Comparison of ENCODE assay signal across 8 mouse cellular contexts in genomic region chr17:28697290-28698195, GRCm38 (mm10). TPM values are rescaled to one million over a fixed set of nuclear protein-coding genes. Genes with fewer than 3 reads are reported as not detected.
DNase-seq lines count a peak whose midpoint lies in the region; ATAC-seq and TF ChIP-seq lines count a peak whose summit lies in the region.

No protein-coding gene starts in this region.

- H3K4me1 ChIP-seq in forebrain, embryonic 10.5 days, result peaks cover 53% of the 10 kb centered on the region
- peaks cover 11% of the 10 kb centered on the region for H3K4me1 ChIP-seq in forebrain, embryonic 11.5 days (replicated peaks; ENCODE audit: control insufficient read depth, insufficient read depth, low read length)
- peaks cover 7% of the 10 kb centered on the region for H3K4me1 ChIP-seq in bone marrow, adult 2 months (ENCODE audit: control insufficient read depth, insufficient read depth, low read length)
- peaks cover 54% of the 10 kb centered on the region for H3K4me1 ChIP-seq in heart, embryonic 16.5 days (ENCODE audit: control insufficient read depth, insufficient read depth, low read length)
- H3K4me1 ChIP-seq in midbrain, postnatal 0 days (ENCODE audit: insufficient read depth, low read length), result peaks cover 12% of the 10 kb centered on the region; the same call in 1 of the 2 replicates

- DNase-seq in forebrain, embryonic 10.5 days (ENCODE audit: extremely low spot score, low spot score), result no peak
- no peak for DNase-seq in forebrain, embryonic 11.5 days (ENCODE audit: low spot score)
- peak; percentile 42 to 64 for DNase-seq in left cerebral cortex, adult 9 months (ENCODE audit: low spot score in 2 of 2)
- no peak for DNase-seq in left cerebral cortex, postnatal 36 days (ENCODE audit: low spot score in 2 of 2)
- peak; percentile 21 for DNase-seq in midbrain, postnatal 0 days (ENCODE audit: low spot score)
- DNase-seq in ovary, postnatal 36 days (ENCODE audit: low spot score), result no peak

- no peak overlapping the region for H3K9ac ChIP-seq in forebrain, embryonic 11.5 days (ENCODE audit: low read length)
- H3K9ac ChIP-seq in heart, embryonic 16.5 days (ENCODE audit: low read length), result no peak overlapping the region
- H3K9ac ChIP-seq in midbrain, postnatal 0 days (replicated peaks; ENCODE audit: low read length, poor library complexity, severe bottlenecking), result no peak overlapping the region; the same call in 1 of the 2 replicates

- WGBS in forebrain, embryonic 10.5 days, result 89% methylated on average over 13 of the region's 13 CpGs
- 85% methylated on average over 13 of the region's 13 CpGs for WGBS in forebrain, embryonic 11.5 days
- 31% methylated on average over 13 of the region's 13 CpGs for WGBS in bone marrow, adult 2 months
- WGBS in heart, embryonic 16.5 days, result 54% methylated on average over 13 of the region's 13 CpGs
- 68% methylated on average over 13 of the region's 13 CpGs for WGBS in midbrain, postnatal 0 days

- peak overlapping the region; percentile 17; the same call in 1 of the 2 replicates for H3K27ac ChIP-seq in forebrain, embryonic 10.5 days
- H3K27ac ChIP-seq in forebrain, embryonic 11.5 days (ENCODE audit: low read depth, low read length), result no peak overlapping the region
- peak overlapping the region; percentile 57 for H3K27ac ChIP-seq in bone marrow, adult 2 months (ENCODE audit: control insufficient read depth, insufficient read depth, low read depth, low read length, poor library complexity)
- H3K27ac ChIP-seq in heart, embryonic 16.5 days (ENCODE audit: low read length), result peak overlapping the region; percentile 37; the same call in 1 of the 2 replicates
- no peak overlapping the region; the same call in 1 of the 2 replicates for H3K27ac ChIP-seq in midbrain, postnatal 0 days (ENCODE audit: low read depth, low read length)

- H3K4me2 ChIP-seq in forebrain, embryonic 11.5 days (ENCODE audit: low read depth, low read length, severe bottlenecking), result no peak overlapping the region
- H3K4me2 ChIP-seq in heart, embryonic 16.5 days (ENCODE audit: low read depth, low read length), result no peak overlapping the region
- no peak overlapping the region for H3K4me2 ChIP-seq in midbrain, postnatal 0 days (ENCODE audit: low read depth, low read length, poor library complexity, severe bottlenecking)

- no peak for TF ChIP-seq CTCF in bone marrow, adult 2 months (IDR thresholded peaks at IDR 0.05; ENCODE audit: control insufficient read depth, insufficient read depth, low read length)
- no peak for TF ChIP-seq CTCF in midbrain, postnatal 0 days (IDR thresholded peaks at IDR 0.05)

- no peak for ATAC-seq in forebrain, embryonic 11.5 days (replicated peaks; ENCODE audit: low FRiP score)
- ATAC-seq in heart, embryonic 16.5 days (replicated peaks; ENCODE audit: extremely low read depth, insufficient read depth, low FRiP score), result no peak; the same call in 1 of the 2 replicates
- ATAC-seq in midbrain, postnatal 0 days (ENCODE audit: low FRiP score), result no peak

- peaks cover 15% of the 10 kb centered on the region for H3K36me3 ChIP-seq in forebrain, embryonic 10.5 days (replicated peaks)
- H3K36me3 ChIP-seq in forebrain, embryonic 11.5 days (ENCODE audit: control insufficient read depth, insufficient read depth, low read length), result no peaks in the 10 kb centered on the region
- no peaks in the 10 kb centered on the region for H3K36me3 ChIP-seq in heart, embryonic 16.5 days (ENCODE audit: control insufficient read depth, insufficient read depth)
- no peaks in the 10 kb centered on the region for H3K36me3 ChIP-seq in midbrain, postnatal 0 days (ENCODE audit: insufficient read depth, low read length)

- no peaks in the 10 kb centered on the region for H3K27me3 ChIP-seq in forebrain, embryonic 10.5 days (ENCODE audit: poor library complexity, severe bottlenecking)
- H3K27me3 ChIP-seq in forebrain, embryonic 11.5 days (ENCODE audit: control insufficient read depth, insufficient read depth, low read length), result no peaks in the 10 kb centered on the region
- no peaks in the 10 kb centered on the region for H3K27me3 ChIP-seq in heart, embryonic 16.5 days (ENCODE audit: control insufficient read depth, insufficient read depth, low read length)
- no peaks in the 10 kb centered on the region for H3K27me3 ChIP-seq in midbrain, postnatal 0 days (ENCODE audit: insufficient read depth, low read length)

- TF ChIP-seq POLR2A in bone marrow, adult 2 months (IDR thresholded peaks at IDR 0.05; ENCODE audit: borderline replicate concordance, control insufficient read depth, low read depth, low read length), result no peak

- intact Hi-C loops in left cerebral cortex, postnatal 36 days (cut with DNase I), result no loop called here

- no peak overlapping the region for H3K4me3 ChIP-seq in forebrain, embryonic 10.5 days
- no peak overlapping the region for H3K4me3 ChIP-seq in forebrain, embryonic 11.5 days (ENCODE audit: low read depth, low read length)
- H3K4me3 ChIP-seq in bone marrow, adult 2 months (replicated peaks; ENCODE audit: control insufficient read depth, low read depth, low read length), result no peak overlapping the region
- H3K4me3 ChIP-seq in heart, embryonic 16.5 days (ENCODE audit: low read length), result no peak overlapping the region
- no peak overlapping the region for H3K4me3 ChIP-seq in midbrain, postnatal 0 days (ENCODE audit: low read depth, low read length)

- no peaks in the 10 kb centered on the region for H3K9me3 ChIP-seq in forebrain, embryonic 10.5 days
- no peaks in the 10 kb centered on the region for H3K9me3 ChIP-seq in forebrain, embryonic 11.5 days (ENCODE audit: control insufficient read depth, low read length)
- no peaks in the 10 kb centered on the region for H3K9me3 ChIP-seq in heart, embryonic 16.5 days (replicated peaks; ENCODE audit: control insufficient read depth, low read length)
- H3K9me3 ChIP-seq in midbrain, postnatal 0 days (ENCODE audit: low read length), result no peaks in the 10 kb centered on the region

RNA-seq across cellular contexts. Expression of gene Mapk14, which starts 6.4 kb away (rescaled TPM):
- polyA plus RNA-seq in forebrain, embryonic 10.5 days (2016; fragmentation: Nextera tagmentation; extraction: Ambion mirVana), result 41.2 and 42.2 TPM in 2 replicates
- 51.7 and 52.3 TPM in 2 replicates for polyA plus RNA-seq in forebrain, embryonic 11.5 days (2014; fragmentation: Nextera tagmentation; extraction: Ambion mirVana)
- 10 to 100 TPM; 86.6 to 86.8 TPM for total RNA-seq in left cerebral cortex, postnatal 36 days (2021)
- 35.7 and 100 TPM in 2 replicates for polyA plus RNA-seq in bone marrow, adult 2 months (2011; ENCODE audit: insufficient read depth, insufficient read length, low replicate concordance, missing spikeins)
- polyA plus RNA-seq in heart, embryonic 16.5 days (2015; fragmentation: Nextera tagmentation; extraction: Ambion mirVana), result 29.3 and 31.2 TPM in 2 replicates
- total RNA-seq in midbrain, postnatal 0 days (2014; rRNA removed), result 40.5 and 43.4 TPM in 2 replicates
- polyA plus RNA-seq in midbrain, postnatal 0 days (2015; fragmentation: Nextera tagmentation; extraction: Ambion mirVana), result 16.3 and 19.0 TPM in 2 replicates

RNA-seq across cellular contexts. Expression of gene Slc26a8, which starts 7.5 kb away (rescaled TPM):
- polyA plus RNA-seq in forebrain, embryonic 10.5 days (2016; fragmentation: Nextera tagmentation; extraction: Ambion mirVana), result 0.50 and 0.58 TPM in 2 replicates
- polyA plus RNA-seq in forebrain, embryonic 11.5 days (2014; fragmentation: Nextera tagmentation; extraction: Ambion mirVana), result 0.49 and 1.0 TPM in 2 replicates
- 10 to 100 TPM in 1 of 2 experiments, 1 to 10 TPM in 1; 6.9 to 10.8 TPM for total RNA-seq in left cerebral cortex, postnatal 36 days (2021)
- polyA plus RNA-seq in bone marrow, adult 2 months (2011; ENCODE audit: insufficient read depth, insufficient read length, low replicate concordance, missing spikeins), result 5.3 and 5.9 TPM in 2 replicates
- polyA plus RNA-seq in heart, embryonic 16.5 days (2015; fragmentation: Nextera tagmentation; extraction: Ambion mirVana), result 0.19 and 0.47 TPM in 2 replicates
- total RNA-seq in midbrain, postnatal 0 days (2014; rRNA removed), result 1.1 and 4.4 TPM in 2 replicates
- polyA plus RNA-seq in midbrain, postnatal 0 days (2015; fragmentation: Nextera tagmentation; extraction: Ambion mirVana), result 1.7 and 1.8 TPM in 2 replicates

RNA-seq across cellular contexts. Expression of gene AC170998.1, which starts 28.3 kb away (rescaled TPM):
- 2.6 and 4.3 TPM in 2 replicates for polyA plus RNA-seq in forebrain, embryonic 10.5 days (2016; fragmentation: Nextera tagmentation; extraction: Ambion mirVana)
- polyA plus RNA-seq in forebrain, embryonic 11.5 days (2014; fragmentation: Nextera tagmentation; extraction: Ambion mirVana), result 2.9 and 3.0 TPM in 2 replicates
- total RNA-seq in left cerebral cortex, postnatal 36 days (2021), result 1 to 10 TPM; 2.2 to 3.6 TPM
- polyA plus RNA-seq in bone marrow, adult 2 months (2011; ENCODE audit: insufficient read depth, insufficient read length, low replicate concordance, missing spikeins), result 2.7 and 6.1 TPM in 2 replicates
- polyA plus RNA-seq in heart, embryonic 16.5 days (2015; fragmentation: Nextera tagmentation; extraction: Ambion mirVana), result 2.0 TPM in 2 replicates
- total RNA-seq in midbrain, postnatal 0 days (2014; rRNA removed), result 2.7 and 4.2 TPM in 2 replicates
- 1.8 and 3.2 TPM in 2 replicates for polyA plus RNA-seq in midbrain, postnatal 0 days (2015; fragmentation: Nextera tagmentation; extraction: Ambion mirVana)

Comparison
In these comparisons a context has a peak if more than half of its experiments do, and no peak if none do; other contexts are left out.
1. DNase-seq: peak in left cerebral cortex, adult 9 months (2 of 2) and midbrain, postnatal 0 days (single experiment); none in forebrain, embryonic 10.5 days (single experiment), forebrain, embryonic 11.5 days (single experiment), left cerebral cortex, postnatal 36 days (0 of 2) and ovary, postnatal 36 days (single experiment).
2. H3K27ac ChIP-seq: peak in forebrain, embryonic 10.5 days (single experiment), bone marrow, adult 2 months (single experiment) and heart, embryonic 16.5 days (single experiment); none in forebrain, embryonic 11.5 days (single experiment) and midbrain, postnatal 0 days (single experiment).